Mouse (Mus musculus) heart, embryonic 13.5 days (tissue): ENCODE measurements around the gene Fer. TPM values are rescaled to one million over a fixed set of nuclear protein-coding genes. Genes with fewer than 3 reads are reported as not detected.

Experiments
- ATAC-seq: fragments of 200-750 bp; cut with Nextera tagmentation; 2 replicates; pipeline ENCODE4 v1.8.0; 2017; ENCODE audit warnings: moderate TSS enrichment; ENCODE audit not compliant: insufficient number of reproducible peaks, low FRiP score, low TSS enrichment; ENCODE audit errors: extremely low read depth
- H3K27ac ChIP-seq: fragments of 300-500 bp; sonication (generic); replicated peaks from 2 replicates; pipeline ENCODE4 v1.5.1; 2015; ENCODE audit warnings: moderate library complexity, mild to moderate bottlenecking, inconsistent platforms
- H3K27me3 ChIP-seq: fragments of 300-500 bp; sonication (generic); replicated peaks from 2 replicates; pipeline ENCODE4 v1.6.1; 2015; ENCODE audit warnings: mild to moderate bottlenecking, inconsistent platforms
- H3K36me3 ChIP-seq: fragments of 300-500 bp; sonication (generic); 2 replicates; pipeline ENCODE4 v1.6.1; 2015; ENCODE audit warnings: mild to moderate bottlenecking, inconsistent platforms
- H3K4me1 ChIP-seq: fragments of 300-500 bp; sonication (generic); 2 replicates; pipeline ENCODE4 v1.6.1; 2015; ENCODE audit warnings: inconsistent platforms
- H3K4me2 ChIP-seq: fragments of 300-500 bp; sonication (generic); 2 replicates; pipeline ENCODE4 v1.6.1; 2015; ENCODE audit warnings: inconsistent platforms, mild to moderate bottlenecking, moderate library complexity
- H3K4me3 ChIP-seq: fragments of 300-500 bp; sonication (generic); 2 replicates; pipeline ENCODE4 v1.5.1; 2015; ENCODE audit warnings: moderate library complexity, mild to moderate bottlenecking, inconsistent platforms
- H3K9ac ChIP-seq: fragments of 300-500 bp; sonication (generic); 2 replicates; pipeline ENCODE4 v1.6.1; 2015; ENCODE audit warnings: inconsistent platforms, mild to moderate bottlenecking, moderate library complexity
- H3K9me3 ChIP-seq: fragments of 300-500 bp; sonication (generic); 2 replicates; pipeline ENCODE4 v1.6.1; 2016; ENCODE audit warnings: inconsistent platforms
- WGBS: fragments of 180-500 bp; shearing (Covaris S2); methylation state at CpG from one replicate; pipeline ENCODE4 v1.1.7; 2015; ENCODE audit warnings: mixed read lengths; 5-methylcytosine and 5-hydroxymethylcytosine counted together
- polyA plus RNA-seq: library from polyadenylated mRNA; unstranded; fragments of >200 nt; fragmentation: Nextera tagmentation; extraction: Ambion mirVana; gene quantifications from 2 replicates; pipeline ENCODE4 v1.2.1, GENCODE M21; 2015

Fer gene
- polyA plus RNA-seq, 1 experiment from 2014 or later: 20.0 TPM

DNA sequence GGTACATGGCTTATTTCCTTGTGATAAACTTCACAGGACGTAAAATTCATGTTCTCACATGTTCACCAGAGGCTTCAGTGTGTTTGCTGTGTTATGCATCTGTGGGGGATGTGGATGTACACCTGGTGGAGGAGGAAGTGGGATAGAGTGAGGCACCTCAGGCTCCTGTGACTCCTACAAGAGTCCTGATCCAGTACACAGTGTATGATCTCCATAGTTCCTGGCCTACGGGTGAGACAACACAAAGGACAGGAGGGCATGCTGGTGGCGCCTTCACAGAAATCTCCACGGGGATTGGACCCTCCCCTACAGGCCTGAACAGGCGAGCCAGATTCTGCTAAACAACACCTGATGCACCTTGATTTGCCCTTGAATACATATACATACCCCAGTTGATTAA is 111.4 kb downstream of the Fer start:
- Histone ChIP-seq H3K4me2 (no peak overlapping the region), H3K36me3 (peaks cover 7% of the 10 kb centered on the region; the same call in 1 of the 2 replicates), H3K27me3 (no peaks in the 10 kb centered on the region), H3K9me3 (no peaks in the 10 kb centered on the region), H3K4me1 (peaks cover 23% of the 10 kb centered on the region), H3K4me3 (no peak overlapping the region), H3K9ac (no peak overlapping the region), H3K27ac (no peak overlapping the region)
- WGBS: 80% methylated on average over 5 of the region's 5 CpGs
- no peak for ATAC-seq

GRCm38 (mm10) chr17:63978794-63979571 is 116.1 kb downstream of the Fer start:
- Histone ChIP-seq H3K27me3 (no peaks in the 10 kb centered on the region), H3K4me2 (no peak overlapping the region), H3K4me3 (no peak overlapping the region), H3K9me3 (no peaks in the 10 kb centered on the region), H3K4me1 (no peaks in the 10 kb centered on the region), H3K36me3 (peaks cover 15% of the 10 kb centered on the region), H3K27ac (no peak overlapping the region), H3K9ac (no peak overlapping the region)
- 63% methylated on average over 4 of the region's 4 CpGs for WGBS
- no peak for ATAC-seq

GRCm38 (mm10) chr17:63980167-63980566 is 117.3 kb downstream of the Fer start:
- Histone ChIP-seq H3K4me2 (no peak overlapping the region), H3K4me1 (no peaks in the 10 kb centered on the region), H3K9me3 (no peaks in the 10 kb centered on the region), H3K4me3 (no peak overlapping the region), H3K9ac (no peak overlapping the region), H3K27me3 (no peaks in the 10 kb centered on the region), H3K36me3 (peaks cover 8% of the 10 kb centered on the region), H3K27ac (no peak overlapping the region)
- ATAC-seq: no peak
- 68% methylated on average over 3 of the region's 3 CpGs for WGBS

GRCm38 (mm10) chr17:63988710-63989109 is 125.8 kb downstream of the Fer start:
- H3K4me2 ChIP-seq: no peak overlapping the region
- no peak for ATAC-seq
- 82% methylated on average over 2 of the region's 2 CpGs for WGBS
- no peaks in the 10 kb centered on the region for H3K9me3 ChIP-seq
- H3K36me3 ChIP-seq: peaks cover 3% of the 10 kb centered on the region; the same call in 1 of the 2 replicates
- peaks cover 3% of the 10 kb centered on the region; the same call in 1 of the 2 replicates for H3K4me1 ChIP-seq
- no peak overlapping the region for H3K27ac ChIP-seq
- no peak overlapping the region for H3K9ac ChIP-seq
- no peaks in the 10 kb centered on the region for H3K27me3 ChIP-seq
- no peak overlapping the region for H3K4me3 ChIP-seq

GRCm38 (mm10) chr17:63991160-63991559 is 128.3 kb downstream of the Fer start:
- no peak overlapping the region for H3K27ac ChIP-seq
- no peak overlapping the region for H3K4me3 ChIP-seq
- 87% methylated on average over 3 of the region's 3 CpGs for WGBS
- no peaks in the 10 kb centered on the region for H3K9me3 ChIP-seq
- peaks cover 3% of the 10 kb centered on the region; the same call in 1 of the 2 replicates for H3K36me3 ChIP-seq
- H3K9ac ChIP-seq: no peak overlapping the region
- ATAC-seq: no peak
- no peak overlapping the region for H3K4me2 ChIP-seq
- H3K4me1 ChIP-seq: peaks cover 14% of the 10 kb centered on the region; the same call in 1 of the 2 replicates
- H3K27me3 ChIP-seq: no peaks in the 10 kb centered on the region

DNA sequence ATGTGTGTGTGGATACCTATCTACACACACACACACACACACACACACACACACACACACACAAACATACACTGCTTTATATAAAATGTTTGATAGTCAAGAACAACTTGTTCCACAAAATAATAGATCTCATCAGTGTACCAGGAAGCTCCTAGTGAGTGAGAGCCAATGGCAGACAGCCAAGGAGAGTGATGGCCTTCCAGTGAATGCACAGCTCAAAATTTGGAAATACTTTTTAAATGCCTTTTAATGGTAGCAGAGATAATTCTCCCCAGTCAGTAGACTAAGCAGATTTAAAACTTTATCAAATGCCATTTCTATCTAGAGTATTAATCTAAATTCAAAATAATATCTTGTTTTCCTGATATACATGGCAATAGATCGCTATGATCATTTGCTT is 133.1 kb downstream of the Fer start:
- Histone ChIP-seq H3K9ac (no peak overlapping the region), H3K9me3 (no peaks in the 10 kb centered on the region), H3K27me3 (no peaks in the 10 kb centered on the region), H3K36me3 (peaks cover 3% of the 10 kb centered on the region; the same call in 1 of the 2 replicates), H3K4me3 (no peak overlapping the region), H3K27ac (no peak overlapping the region), H3K4me2 (no peak overlapping the region), H3K4me1 (peaks cover 18% of the 10 kb centered on the region)
- ATAC-seq: no peak
- 90% methylated on average over 1 of the region's 1 CpGs for WGBS

- Histone ChIP-seq H3K4me3 (no peak overlapping the region), H3K27me3 (no peaks in the 10 kb centered on the region), H3K27ac (no peak overlapping the region), H3K36me3 (no peaks in the 10 kb centered on the region), H3K4me1 (peaks cover 18% of the 10 kb centered on the region), H3K4me2 (no peak overlapping the region), H3K9me3 (no peaks in the 10 kb centered on the region), H3K9ac (no peak overlapping the region)
- no peak for ATAC-seq
- 65% methylated on average over 6 of the region's 6 CpGs for WGBS
These were observed 134.8 kb downstream of the Fer start for GRCm38 (mm10) chr17:63997643-63998042.

- Histone ChIP-seq H3K36me3 (no peaks in the 10 kb centered on the region), H3K4me2 (0 out of 2 replicates have a peak overlapping the region, but pooled peaks have one; percentile 11)
These were observed 140.6 kb downstream of the Fer start for GRCm38 (mm10) chr17:64003444-64003843.

GRCm38 (mm10) chr17:64005575-64006249 is 142.8 kb downstream of the Fer start:
- Histone ChIP-seq H3K4me1 (peaks cover 10% of the 10 kb centered on the region), H3K4me3 (no peak overlapping the region), H3K9ac (no peak overlapping the region), H3K27ac (no peak overlapping the region), H3K27me3 (no peaks in the 10 kb centered on the region), H3K4me2 (no peak overlapping the region), H3K9me3 (no peaks in the 10 kb centered on the region), H3K36me3 (0 out of 2 replicates have a peak, but pooled peaks cover 2% of the 10 kb centered on the region)
- no peak for ATAC-seq
- 76% methylated on average over 4 of the region's 4 CpGs for WGBS

More at GRCm38 (mm10) chr17:64003444-64003843, 140.6 kb downstream of the Fer start:
- 37% methylated on average over 13 of the region's 13 CpGs for WGBS
- H3K9ac ChIP-seq: no peak overlapping the region
- peaks cover 10% of the 10 kb centered on the region for H3K4me1 ChIP-seq
- no peaks in the 10 kb centered on the region for H3K9me3 ChIP-seq
- no peaks in the 10 kb centered on the region for H3K27me3 ChIP-seq
- H3K27ac ChIP-seq: no peak overlapping the region; the same call in 1 of the 2 replicates
- no peak for ATAC-seq
- no peak overlapping the region for H3K4me3 ChIP-seq

DNA sequence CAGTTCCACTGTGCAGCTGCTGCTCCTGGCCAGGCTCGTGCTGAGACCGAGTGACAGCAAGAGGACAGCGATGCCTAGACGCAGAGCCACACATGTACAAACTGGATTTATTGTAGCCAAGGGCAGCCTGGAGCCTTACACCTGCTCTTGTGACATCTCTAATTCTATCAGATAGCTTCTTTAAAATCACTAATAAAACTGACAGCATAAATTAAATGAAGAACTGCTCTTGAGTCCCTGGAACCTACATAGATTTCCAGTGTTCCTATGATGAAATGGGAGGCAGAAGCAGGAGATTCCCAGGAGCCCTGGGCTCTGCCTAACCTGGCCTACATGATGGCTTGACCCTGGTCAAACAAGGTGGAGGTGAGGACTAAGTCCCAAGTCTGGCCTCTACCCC is 153.7 kb downstream of the Fer start:
- 86% methylated on average over 4 of the region's 4 CpGs for WGBS
- H3K4me1 ChIP-seq: 0 out of 2 replicates have a peak, but pooled peaks cover 3% of the 10 kb centered on the region
- H3K36me3 ChIP-seq: no peaks in the 10 kb centered on the region
- H3K4me2 ChIP-seq: no peak overlapping the region
- no peak overlapping the region for H3K27ac ChIP-seq
- no peak overlapping the region for H3K9ac ChIP-seq
- no peak overlapping the region for H3K4me3 ChIP-seq
- no peak for ATAC-seq
- H3K9me3 ChIP-seq: no peaks in the 10 kb centered on the region
- no peaks in the 10 kb centered on the region for H3K27me3 ChIP-seq

- Histone ChIP-seq H3K27ac (no peak overlapping the region), H3K4me1 (0 out of 2 replicates have a peak, but pooled peaks cover 3% of the 10 kb centered on the region), H3K4me2 (no peak overlapping the region), H3K9me3 (no peaks in the 10 kb centered on the region), H3K27me3 (no peaks in the 10 kb centered on the region), H3K36me3 (no peaks in the 10 kb centered on the region), H3K4me3 (no peak overlapping the region), H3K9ac (no peak overlapping the region)
- no peak for ATAC-seq
- 84% methylated on average over 6 of the region's 6 CpGs for WGBS
These were observed 155.4 kb downstream of the Fer start for GRCm38 (mm10) chr17:64018240-64018639.
